Mouse (Mus musculus): ENCODE data around the gene 1700018F24Rik. TPM values are rescaled to one million over a fixed set of nuclear protein-coding genes. Genes with fewer than 3 reads are reported as not detected.

1700018F24Rik gene
- not detected for polyA plus RNA-seq (2014; fragmentation: Illumina TruSeq; extraction: RNeasy Lipid Tissue Mini Kit (QIAGEN cat#74804); ENCODE audit: low read depth, low replicate concordance)

DNA sequence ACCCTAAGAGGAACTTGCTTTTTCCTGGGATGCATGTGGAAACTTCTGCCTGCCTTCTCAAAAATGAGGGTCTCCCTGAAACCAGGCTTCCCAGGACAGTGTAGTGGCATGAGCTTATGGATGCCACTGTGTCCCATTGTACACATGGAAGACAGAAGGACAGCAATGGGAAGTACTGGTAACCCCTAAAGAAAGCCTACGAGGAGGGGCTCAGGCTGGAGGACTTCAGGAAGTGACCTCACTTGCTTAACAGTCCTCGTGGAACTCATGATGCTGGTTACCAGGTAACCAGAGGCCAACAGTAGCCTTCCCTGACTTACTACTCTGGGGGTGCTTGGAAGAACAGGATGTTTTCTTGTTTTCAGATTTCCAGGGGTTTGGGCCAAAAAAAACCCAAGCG lies at the start of gene 1700018F24Rik:
Gene 1700018F24Rik, plus strand, starts transcription at position 301 of the 400 bp plus-strand sequence.

GRCm38 (mm10) chr5:145032391-145032790 lies 10.4 kb upstream of the 1700018F24Rik start, which contains the start of gene Gm4871:
Gene Gm4871, minus strand, starts transcription at chr5:145032754.

GRCm38 (mm10) chr5:145083632-145084451 lies 41.1 kb downstream of the 1700018F24Rik start, which contains the start of the genes Arpc1a and Kpna7:
Gene Arpc1a, plus strand, starts transcription at chr5:145083830.
Gene Kpna7, minus strand, starts transcription at chr5:145084030.

Other genes with a start within 250 kb of the 1700018F24Rik start
- gene Smurf1, start 77.1 kb upstream of the 1700018F24Rik start, polyA plus RNA-seq (2014; fragmentation: Illumina TruSeq; extraction: RNeasy Lipid Tissue Mini Kit (QIAGEN cat#74804); ENCODE audit: low read depth, low replicate concordance) = 9.8 TPM
- not detected for gene Gm4871, start 10.2 kb upstream of the 1700018F24Rik start, polyA plus RNA-seq (2014; fragmentation: Illumina TruSeq; extraction: RNeasy Lipid Tissue Mini Kit (QIAGEN cat#74804); ENCODE audit: low read depth, low replicate concordance)
- 26.4 TPM for gene Arpc1a, start 40.8 kb downstream of the 1700018F24Rik start, polyA plus RNA-seq (2014; fragmentation: Illumina TruSeq; extraction: RNeasy Lipid Tissue Mini Kit (QIAGEN cat#74804); ENCODE audit: low read depth, low replicate concordance)
- not detected for gene Kpna7, start 41.0 kb downstream of the 1700018F24Rik start, polyA plus RNA-seq (2014; fragmentation: Illumina TruSeq; extraction: RNeasy Lipid Tissue Mini Kit (QIAGEN cat#74804); ENCODE audit: low read depth, low replicate concordance)
- 37.3 TPM for gene Arpc1b, start 71.2 kb downstream of the 1700018F24Rik start, polyA plus RNA-seq (2014; fragmentation: Illumina TruSeq; extraction: RNeasy Lipid Tissue Mini Kit (QIAGEN cat#74804); ENCODE audit: low read depth, low replicate concordance)
- gene Pdap1, start 97.2 kb downstream of the 1700018F24Rik start, polyA plus RNA-seq (2014; fragmentation: Illumina TruSeq; extraction: RNeasy Lipid Tissue Mini Kit (QIAGEN cat#74804); ENCODE audit: low read depth, low replicate concordance) = 37.3 TPM
- 293 TPM for gene Bud31, start 97.4 kb downstream of the 1700018F24Rik start, polyA plus RNA-seq (2014; fragmentation: Illumina TruSeq; extraction: RNeasy Lipid Tissue Mini Kit (QIAGEN cat#74804); ENCODE audit: low read depth, low replicate concordance)
- gene Ptcd1, start 124.1 kb downstream of the 1700018F24Rik start, polyA plus RNA-seq (2014; fragmentation: Illumina TruSeq; extraction: RNeasy Lipid Tissue Mini Kit (QIAGEN cat#74804); ENCODE audit: low read depth, low replicate concordance) = 2.6 TPM
- 1.9 TPM for gene Cpsf4, start 124.2 kb downstream of the 1700018F24Rik start, polyA plus RNA-seq (2014; fragmentation: Illumina TruSeq; extraction: RNeasy Lipid Tissue Mini Kit (QIAGEN cat#74804); ENCODE audit: low read depth, low replicate concordance)
- gene Atp5j2, start 149.1 kb downstream of the 1700018F24Rik start, polyA plus RNA-seq (2014; fragmentation: Illumina TruSeq; extraction: RNeasy Lipid Tissue Mini Kit (QIAGEN cat#74804); ENCODE audit: low read depth, low replicate concordance) = 22.8 TPM
- 2.2 TPM for gene Zkscan14, start 158.9 kb downstream of the 1700018F24Rik start, polyA plus RNA-seq (2014; fragmentation: Illumina TruSeq; extraction: RNeasy Lipid Tissue Mini Kit (QIAGEN cat#74804); ENCODE audit: low read depth, low replicate concordance)
- 7.8 TPM for gene Zkscan5, start 161.6 kb downstream of the 1700018F24Rik start, polyA plus RNA-seq (2014; fragmentation: Illumina TruSeq; extraction: RNeasy Lipid Tissue Mini Kit (QIAGEN cat#74804); ENCODE audit: low read depth, low replicate concordance)
- gene Zfp655, start 188.7 kb downstream of the 1700018F24Rik start, polyA plus RNA-seq (2014; fragmentation: Illumina TruSeq; extraction: RNeasy Lipid Tissue Mini Kit (QIAGEN cat#74804); ENCODE audit: low read depth, low replicate concordance) = 149 TPM
- 0.41 TPM for gene Zscan25, start 237.5 kb downstream of the 1700018F24Rik start, polyA plus RNA-seq (2014; fragmentation: Illumina TruSeq; extraction: RNeasy Lipid Tissue Mini Kit (QIAGEN cat#74804); ENCODE audit: low read depth, low replicate concordance)

Data from adrenal gland, adult 10 weeks (tissue).